Mouse (Mus musculus) kidney, postnatal 0 days (tissue): ENCODE data around the gene 2310011J03Rik. TPM values are rescaled to one million over a fixed set of nuclear protein-coding genes. Genes with fewer than 3 reads are reported as not detected.
A peak's percentile ranks its signal among the peaks of the same experiment; 100 is the strongest.
"Not testable (repeated sequence)": the region's sequence is repeated elsewhere in the genome, so short reads cannot be mapped to it uniquely, and the experiment has no call there.

Experiments used
- ATAC-seq: fragments of 200-750 bp; cut with Nextera tagmentation; replicated peaks from 2 replicates; pipeline ENCODE4 v1.8.0; 2017; ENCODE audit warnings: low read depth, moderate number of reproducible peaks, moderate TSS enrichment, moderate library complexity; ENCODE audit not compliant: low FRiP score
- DNase-seq: peaks from one replicate; pipeline ENCODE4 v3.0.0-alpha.2; 2016; ENCODE audit warnings: low spot score
- H3K27ac ChIP-seq: fragments of 300-500 bp; sonication (generic); 2 replicates; pipeline ENCODE4 v1.5.1; 2014; ENCODE audit warnings: mild to moderate bottlenecking
- H3K27me3 ChIP-seq: fragments of 300-500 bp; sonication (generic); 2 replicates; pipeline ENCODE4 v1.6.1; 2014; ENCODE audit warnings: low read length, mixed read lengths; ENCODE audit not compliant: insufficient read depth
- H3K36me3 ChIP-seq: fragments of 300-500 bp; sonication (generic); 2 replicates; pipeline ENCODE4 v1.6.1; 2014; ENCODE audit warnings: low read length, mixed read lengths; ENCODE audit not compliant: insufficient read depth
- H3K4me1 ChIP-seq: fragments of 300-500 bp; sonication (generic); replicated peaks from 2 replicates; pipeline ENCODE4 v1.6.1; 2014; ENCODE audit warnings: antibody characterized with exemption, low read length, mixed read lengths; ENCODE audit not compliant: insufficient read depth
- H3K4me2 ChIP-seq: fragments of 300-500 bp; sonication (generic); 2 replicates; pipeline ENCODE4 v1.6.1; 2014; ENCODE audit warnings: mild to moderate bottlenecking, low read length, moderate library complexity, mixed read lengths
- H3K4me3 ChIP-seq: fragments of 300-500 bp; sonication (generic); replicated peaks from 2 replicates; pipeline ENCODE4 v1.5.1; 2014; ENCODE audit warnings: low read depth, low read length
- H3K9ac ChIP-seq: fragments of 300-500 bp; sonication (generic); 2 replicates; pipeline ENCODE4 v1.6.1; 2014; ENCODE audit warnings: low read depth, low read length
- H3K9me3 ChIP-seq: fragments of 300-500 bp; sonication (generic); replicated peaks from 2 replicates; pipeline ENCODE4 v1.6.1; 2016; ENCODE audit warnings: low read length, inconsistent platforms, mixed read lengths
- CTCF ChIP-seq: IDR thresholded peaks from 2 replicates; pipeline ENCODE4 v1.5.1; 2016; ENCODE audit warnings: antibody characterized with exemption, low read depth, mild to moderate bottlenecking, moderate library complexity
- WGBS: fragments of 180-500 bp; shearing (Covaris S2); extraction: QIAGEN DNeasy Blood & Tissue Kit; methylation state at CpG from one replicate; pipeline ENCODE4 v1.1.7; 2014; 5-methylcytosine and 5-hydroxymethylcytosine counted together
- polyA plus RNA-seq: library from polyadenylated mRNA; unstranded; fragments of >200 nt; fragmentation: Nextera tagmentation; extraction: Ambion mirVana; gene quantifications from 2 replicates; pipeline ENCODE4 v1.2.1, GENCODE M21; 2015

Gene 2310011J03Rik
- polyA plus RNA-seq, 1 experiment from 2014 or later, result 52.2 TPM

- Histone ChIP-seq H3K4me2 (no peak overlapping the region; the same call in 1 of the 2 replicates), H3K9me3 (no peaks in the 10 kb centered on the region), H3K4me3 (no peak overlapping the region), H3K36me3 (no peaks in the 10 kb centered on the region), H3K27ac (no peak overlapping the region), H3K9ac (no peak overlapping the region), H3K27me3 (peaks cover 27% of the 10 kb centered on the region), H3K4me1 (peaks cover 8% of the 10 kb centered on the region; the same call in 1 of the 2 replicates)
- WGBS, result 4% methylated on average over 7 of the region's 7 CpGs
- DNase-seq, result peak; percentile 88
- peak; percentile 94 for TF ChIP-seq CTCF
- peak; percentile 78 for ATAC-seq
Observed at GRCm38 (mm10) chr10:80350292-80350691, 30.0 kb upstream of the 2310011J03Rik start.

- Histone ChIP-seq H3K4me2 (peak overlapping the region; percentile 53), H3K27me3 (peaks cover 27% of the 10 kb centered on the region), H3K27ac (no peak overlapping the region), H3K36me3 (no peaks in the 10 kb centered on the region), H3K9me3 (no peaks in the 10 kb centered on the region), H3K4me3 (no peak overlapping the region; the same call in 1 of the 2 replicates), H3K9ac (no peak overlapping the region), H3K4me1 (peaks cover 12% of the 10 kb centered on the region; the same call in 1 of the 2 replicates)
- DNase-seq (no peak), ATAC-seq (no peak)
- 18% methylated on average over 25 of the region's 26 CpGs for WGBS
- TF ChIP-seq CTCF, result no peak
Observed at GRCm38 (mm10) chr10:80348981-80349380, 28.6 kb upstream of the 2310011J03Rik start.

GRCm38 (mm10) chr10:80348244-80348781 is 28.0 kb upstream of the 2310011J03Rik start, which contains the start of gene Adamtsl5:
Gene Adamtsl5, minus strand, starts transcription at chr10:80348412.
- peak within 1 kb of the TSS; percentile 37; the same call in 1 of the 2 replicates for H3K9ac ChIP-seq
- peaks cover 15% of the 10 kb centered on the region for H3K4me1 ChIP-seq
- peak; percentile 47 for DNase-seq
- peak within 1 kb of the TSS; percentile 30 for H3K4me3 ChIP-seq
- under 1% methylated on average over 35 of the region's 42 CpGs for WGBS
- H3K9me3 ChIP-seq, result no peaks in the 10 kb centered on the region
- ATAC-seq, result peak; percentile 30; the same call in 1 of the 2 replicates
- TF ChIP-seq CTCF, result peak; percentile 73
- H3K4me2 ChIP-seq, result peak within 1 kb of the TSS; percentile 53
- no peaks in the 10 kb centered on the region for H3K36me3 ChIP-seq
- H3K27ac ChIP-seq, result no peak within 1 kb of the TSS
- peaks cover 27% of the 10 kb centered on the region for H3K27me3 ChIP-seq

- Histone ChIP-seq H3K4me3 (peak overlapping the region; percentile 30), H3K4me2 (peak overlapping the region; percentile 53), H3K4me1 (peaks cover 21% of the 10 kb centered on the region), H3K9me3 (no peaks in the 10 kb centered on the region), H3K36me3 (no peaks in the 10 kb centered on the region), H3K27me3 (peaks cover 27% of the 10 kb centered on the region), H3K9ac (peak overlapping the region; percentile 37; the same call in 1 of the 2 replicates), H3K27ac (no peak overlapping the region)
- no peak for TF ChIP-seq CTCF
- no peak for ATAC-seq
- no peak for DNase-seq
- WGBS, result 8% methylated on average over 17 of the region's 17 CpGs
Observed at GRCm38 (mm10) chr10:80347514-80347967, 27.2 kb upstream of the 2310011J03Rik start.

GRCm38 (mm10) chr10:80345929-80346328 is 25.6 kb upstream of the 2310011J03Rik start:
- not testable (repeated sequence) for H3K27ac ChIP-seq, H3K36me3 ChIP-seq, DNase-seq, H3K9me3 ChIP-seq, H3K4me3 ChIP-seq, H3K9ac ChIP-seq, ATAC-seq, H3K4me2 ChIP-seq
- Histone ChIP-seq H3K4me1 (peaks cover 28% of the 10 kb centered on the region), H3K27me3 (peaks cover 42% of the 10 kb centered on the region)
- 80% methylated on average over 5 of the region's 6 CpGs for WGBS

GRCm38 (mm10) chr10:80345122-80345521 is 24.8 kb upstream of the 2310011J03Rik start:
- 2% methylated on average over 16 of the region's 16 CpGs for WGBS
- Histone ChIP-seq H3K36me3 (no peaks in the 10 kb centered on the region), H3K9me3 (no peaks in the 10 kb centered on the region), H3K27me3 (peaks cover 50% of the 10 kb centered on the region), H3K4me2 (peak overlapping the region; percentile 8; the same call in 1 of the 2 replicates), H3K4me3 (no peak overlapping the region), H3K9ac (no peak overlapping the region), H3K27ac (no peak overlapping the region), H3K4me1 (peaks cover 28% of the 10 kb centered on the region)
- no peak for TF ChIP-seq CTCF
- DNase-seq (no peak), ATAC-seq (no peak)
